Mouse (Mus musculus): Measurements from ENCODE around the gene Fblim1.

Gene Fblim1

GRCm38 (mm10) chr4:141540844-141541243 lies 65.1 kb downstream of the Fblim1 start:
- ATAC-seq (ENCODE audit: low TSS enrichment): no peak

- ATAC-seq (ENCODE audit: low TSS enrichment): no peak
These were observed 66.6 kb downstream of the Fblim1 start for GRCm38 (mm10) chr4:141539213-141539767.

GRCm38 (mm10) chr4:141538408-141539212 lies 67.3 kb downstream of the Fblim1 start, which contains the start of gene Spen:
Gene Spen (minus strand): TSS chr4:141538597.
- ATAC-seq (ENCODE audit: low TSS enrichment): peak; percentile 65

GRCm38 (mm10) chr4:141537706-141538407 lies 68.0 kb downstream of the Fblim1 start:
- ATAC-seq (ENCODE audit: low TSS enrichment): 0 out of 2 replicates have a peak, but pooled peaks have one; percentile 2

GRCm38 (mm10) chr4:141537226-141537610 lies 68.7 kb downstream of the Fblim1 start:
- ATAC-seq (ENCODE audit: low TSS enrichment): no peak

GRCm38 (mm10) chr4:141536291-141537225 lies 69.3 kb downstream of the Fblim1 start:
- ATAC-seq (ENCODE audit: low TSS enrichment): 0 out of 2 replicates have a peak, but pooled peaks have one; percentile 4

GRCm38 (mm10) chr4:141534947-141535680 lies 70.8 kb downstream of the Fblim1 start:
- peak; percentile 50; the same call in 1 of the 2 replicates for ATAC-seq (ENCODE audit: low TSS enrichment)

GRCm38 (mm10) chr4:141530979-141531378 lies 74.9 kb downstream of the Fblim1 start:
- ATAC-seq (ENCODE audit: low TSS enrichment): no peak

GRCm38 (mm10) chr4:141528938-141529337 lies 77.0 kb downstream of the Fblim1 start:
- ATAC-seq (ENCODE audit: low TSS enrichment): no peak

- no peak for ATAC-seq (ENCODE audit: low TSS enrichment)
These were observed 78.8 kb downstream of the Fblim1 start for GRCm38 (mm10) chr4:141526936-141527650.

All from frontal cortex, adult (tissue).